Mouse (Mus musculus): ENCODE measurements at regions not wholly inside any gene's neighbourhood (a gene's known extent, or its start where the extent isn't known, plus 50 kb on each side); places are given as distances from the start of the nearest gene placed in this dataset.

GRCm38 (mm10) chr12:25325901-25326300, 229.0 kb upstream of the Id2 start:
- no peak for TF ChIP-seq MAFK (IDR thresholded peaks at IDR 0.05; ENCODE audit: insufficient read depth, low read depth, low read length)
- TF ChIP-seq ZC3H11A (IDR thresholded peaks at IDR 0.05; ENCODE audit: borderline replicate concordance, low read depth, low read length) = no peak
- TF ChIP-seq HCFC1 (IDR thresholded peaks at IDR 0.05; ENCODE audit: borderline replicate concordance, insufficient read depth, low read length) = no peak
